Mouse (Mus musculus): ENCODE measurements around the gene Sema4g. TPM values are rescaled to one million over a fixed set of nuclear protein-coding genes. Genes with fewer than 3 reads are reported as not detected.

The Sema4g gene
- total and polyA plus RNA-seq, 2 experiments from 2014 or later = 12.1 to 54.7 TPM

DNA sequence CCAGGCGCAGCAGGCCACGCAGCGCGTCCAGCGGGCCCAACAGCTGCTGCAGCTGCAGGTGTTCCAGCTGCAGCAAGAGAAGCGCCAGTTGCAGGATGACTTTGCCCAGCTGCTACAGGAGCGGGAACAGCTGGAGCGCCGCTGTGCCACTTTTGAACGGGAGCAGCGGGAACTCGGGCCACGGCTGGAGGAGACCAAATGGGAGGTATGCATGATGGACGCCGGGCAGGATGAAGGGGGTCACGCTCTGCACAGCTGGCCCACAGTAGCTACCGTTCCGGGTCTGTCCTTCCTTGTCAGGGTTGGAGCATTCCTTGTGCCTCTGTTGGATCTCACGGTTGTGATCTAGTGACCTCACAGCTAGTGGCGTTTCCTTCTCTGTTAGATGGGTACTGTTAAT lies 35.9 kb downstream of the Sema4g start:
- no peak for DNase-seq
- H3K4me2 ChIP-seq (ENCODE audit: low read depth) = no peak overlapping the region
- ATAC-seq = no peak

DNA sequence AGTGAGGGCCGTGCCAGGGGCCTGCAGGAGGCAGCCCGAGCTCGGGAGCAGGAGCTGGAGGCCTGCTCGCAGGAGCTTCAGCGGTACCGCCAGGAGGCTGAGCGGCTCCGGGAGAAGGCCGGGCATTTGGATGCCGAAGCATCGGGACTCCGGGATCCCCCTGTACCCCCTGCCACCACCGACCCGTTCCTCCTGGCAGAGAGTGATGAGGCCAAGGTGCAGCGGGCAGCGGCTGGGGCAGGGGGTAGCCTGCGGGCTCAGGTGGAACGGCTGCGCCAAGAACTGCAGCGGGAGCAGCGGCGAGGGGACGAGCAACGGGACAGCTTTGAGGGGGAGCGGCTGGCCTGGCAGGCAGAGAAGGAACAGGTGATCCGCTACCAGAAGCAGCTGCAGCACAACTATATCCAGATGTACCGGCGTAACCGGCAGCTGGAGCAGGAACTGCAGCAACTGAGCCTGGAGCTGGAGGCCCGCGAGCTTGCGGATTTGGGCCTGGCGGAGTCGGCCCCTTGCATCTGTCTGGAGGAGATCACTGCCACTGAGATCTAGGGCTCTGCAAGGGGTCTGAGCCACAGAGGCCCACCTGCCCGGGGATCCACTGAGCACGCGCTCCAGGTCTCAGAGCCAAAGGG lies 37.2 kb downstream of the Sema4g start:
- 93% methylated on average over 37 of the region's 37 CpGs for WGBS
- H3K4me3 ChIP-seq (ENCODE audit: low read depth, low read length) = no peak overlapping the region
- no peak overlapping the region for H3K4me2 ChIP-seq (ENCODE audit: low read depth)
- DNase-seq = no peak
- no peaks in the 10 kb centered on the region for H3K9me3 ChIP-seq (ENCODE audit: low read length)
- 0 out of 2 replicates have a peak, but pooled peaks cover 5% of the 10 kb centered on the region for H3K4me1 ChIP-seq (ENCODE audit: insufficient read depth)
- no peak for ATAC-seq
- no peaks in the 10 kb centered on the region for H3K27me3 ChIP-seq (ENCODE audit: insufficient read depth, low read length)
- no peak overlapping the region for H3K27ac ChIP-seq (ENCODE audit: low read depth, low read length)
- peaks cover 29% of the 10 kb centered on the region for H3K36me3 ChIP-seq (ENCODE audit: insufficient read depth)
- no peak for TF ChIP-seq CTCF (IDR thresholded peaks at IDR 0.05; ENCODE audit: low read depth)
- no peak overlapping the region for H3K9ac ChIP-seq

More for the DNA sequence above, 35.9 kb downstream of the Sema4g start:
- no peak overlapping the region for H3K27ac ChIP-seq (ENCODE audit: low read depth, low read length)
- 91% methylated on average over 20 of the region's 20 CpGs for WGBS
- H3K27me3 ChIP-seq (ENCODE audit: insufficient read depth, low read length) = no peaks in the 10 kb centered on the region
- no peaks in the 10 kb centered on the region for H3K4me1 ChIP-seq (ENCODE audit: insufficient read depth)
- no peak overlapping the region for H3K9ac ChIP-seq
- no peak overlapping the region for H3K4me3 ChIP-seq (ENCODE audit: low read depth, low read length)
- no peaks in the 10 kb centered on the region for H3K9me3 ChIP-seq (ENCODE audit: low read length)
- peaks cover 29% of the 10 kb centered on the region for H3K36me3 ChIP-seq (ENCODE audit: insufficient read depth)
- TF ChIP-seq CTCF (IDR thresholded peaks at IDR 0.05; ENCODE audit: low read depth) = no peak

DNA sequence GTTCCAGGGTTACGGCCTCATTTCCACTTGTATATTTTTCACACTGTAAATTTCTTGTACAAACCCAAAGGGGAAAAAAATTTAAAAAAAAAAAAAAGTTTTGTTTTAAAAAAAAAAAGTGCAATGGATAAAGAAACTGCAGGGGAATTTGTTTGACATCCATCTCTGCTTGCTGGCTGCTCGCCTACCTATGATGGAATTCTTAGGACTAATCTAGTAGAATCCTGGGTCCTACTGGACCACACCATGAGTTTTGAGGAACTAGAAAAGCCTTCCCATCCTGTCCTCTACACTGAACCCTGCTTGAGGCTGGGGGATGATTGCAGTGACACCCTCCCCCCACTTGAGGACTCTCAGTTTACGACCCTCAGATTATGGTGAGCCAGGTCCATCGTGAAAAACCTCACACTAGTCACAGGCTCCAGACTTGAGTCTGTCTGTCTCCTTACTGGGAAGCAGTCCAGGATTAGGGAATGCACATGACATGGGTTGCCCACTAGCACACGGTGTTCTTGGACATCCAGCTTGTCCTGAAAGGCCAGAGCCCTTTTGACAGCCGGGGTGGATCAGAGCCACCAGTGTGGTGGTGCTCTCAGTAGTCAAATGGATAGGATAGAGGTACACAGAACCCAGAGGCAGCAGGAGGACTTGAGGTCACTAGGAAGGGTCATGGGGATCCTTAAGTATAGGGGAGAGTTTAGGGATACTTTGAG lies 38.2 kb downstream of the Sema4g start:
- Histone ChIP-seq H3K27ac (ENCODE audit: low read depth, low read length) (no peak overlapping the region), H3K4me2 (ENCODE audit: low read depth) (no peak overlapping the region), H3K4me3 (ENCODE audit: low read depth, low read length) (no peak overlapping the region), H3K9ac (no peak overlapping the region), H3K27me3 (ENCODE audit: insufficient read depth, low read length) (no peaks in the 10 kb centered on the region), H3K4me1 (ENCODE audit: insufficient read depth) (0 out of 2 replicates have a peak, but pooled peaks cover 5% of the 10 kb centered on the region), H3K36me3 (ENCODE audit: insufficient read depth) (peaks cover 29% of the 10 kb centered on the region), H3K9me3 (ENCODE audit: low read length) (no peaks in the 10 kb centered on the region)
- whole genome bisulfite sequencing = 82% methylated on average over 6 of the region's 6 CpGs
- ATAC-seq = no peak
- no peak for TF ChIP-seq CTCF (IDR thresholded peaks at IDR 0.05; ENCODE audit: low read depth)
- no peak for DNase-seq

DNA sequence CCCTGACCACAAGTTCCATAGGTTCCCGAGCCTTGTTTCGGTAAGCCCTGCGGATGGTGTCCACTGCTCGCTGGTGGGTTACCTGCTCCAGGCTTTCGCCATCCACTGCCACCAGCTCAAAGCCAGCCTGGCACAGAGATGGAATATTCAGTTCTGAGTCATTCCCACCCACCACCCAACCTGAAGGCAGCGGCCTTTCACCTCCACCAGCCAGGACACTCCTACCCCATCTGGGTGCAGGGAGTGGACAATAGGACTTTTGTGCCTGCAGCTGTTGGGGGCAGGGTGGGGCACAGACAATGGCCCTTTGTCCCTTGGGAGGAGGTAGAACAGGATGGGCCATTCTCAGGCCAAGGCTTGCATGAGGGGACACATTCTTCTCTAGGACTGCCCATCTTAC lies 38.9 kb downstream of the Sema4g start:
- H3K27ac ChIP-seq (ENCODE audit: low read depth, low read length) = no peak overlapping the region
- 83% methylated on average over 6 of the region's 6 CpGs for WGBS
- H3K9me3 ChIP-seq (ENCODE audit: low read length) = no peaks in the 10 kb centered on the region
- 0 out of 2 replicates have a peak, but pooled peaks cover 5% of the 10 kb centered on the region for H3K4me1 ChIP-seq (ENCODE audit: insufficient read depth)
- TF ChIP-seq CTCF (IDR thresholded peaks at IDR 0.05; ENCODE audit: low read depth) = no peak
- ATAC-seq = no peak
- H3K4me2 ChIP-seq (ENCODE audit: low read depth) = no peak overlapping the region
- no peak overlapping the region for H3K9ac ChIP-seq
- no peak for DNase-seq
- no peaks in the 10 kb centered on the region for H3K27me3 ChIP-seq (ENCODE audit: insufficient read depth, low read length)
- peaks cover 29% of the 10 kb centered on the region for H3K36me3 ChIP-seq (ENCODE audit: insufficient read depth)
- no peak overlapping the region for H3K4me3 ChIP-seq (ENCODE audit: low read depth, low read length)

DNA sequence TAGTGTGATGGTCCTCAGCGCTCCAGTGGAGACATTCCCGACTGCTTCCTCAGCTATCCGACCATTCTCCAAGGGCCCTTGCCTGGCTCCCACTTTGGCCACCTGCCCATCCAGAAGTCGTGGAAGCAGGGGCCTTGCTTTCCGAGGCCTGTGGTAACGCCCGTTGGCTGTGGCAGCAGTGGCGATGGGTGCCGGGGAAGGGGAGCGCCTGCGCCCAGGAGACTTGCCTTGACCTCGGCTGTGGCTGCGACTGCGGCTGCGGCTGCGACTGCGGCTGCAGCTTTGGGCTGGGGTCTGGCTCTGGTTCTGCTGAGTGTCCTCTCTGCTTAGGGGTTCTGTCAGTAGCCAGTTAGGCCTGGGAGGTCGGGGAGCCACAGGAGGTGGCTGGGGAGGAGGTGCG lies 39.8 kb downstream of the Sema4g start:
- no peaks in the 10 kb centered on the region for H3K27me3 ChIP-seq (ENCODE audit: insufficient read depth, low read length)
- no peaks in the 10 kb centered on the region for H3K9me3 ChIP-seq (ENCODE audit: low read length)
- H3K36me3 ChIP-seq (ENCODE audit: insufficient read depth) = peaks cover 26% of the 10 kb centered on the region
- 63% methylated on average over 19 of the region's 19 CpGs for WGBS
- no peak overlapping the region for H3K9ac ChIP-seq
- DNase-seq = no peak
- TF ChIP-seq CTCF (IDR thresholded peaks at IDR 0.05; ENCODE audit: low read depth) = no peak
- no peak overlapping the region for H3K4me2 ChIP-seq (ENCODE audit: low read depth)
- no peak for ATAC-seq
- H3K27ac ChIP-seq (ENCODE audit: low read depth, low read length) = no peak overlapping the region
- no peak overlapping the region for H3K4me3 ChIP-seq (ENCODE audit: low read depth, low read length)
- H3K4me1 ChIP-seq (ENCODE audit: insufficient read depth) = 0 out of 2 replicates have a peak, but pooled peaks cover 5% of the 10 kb centered on the region

DNA sequence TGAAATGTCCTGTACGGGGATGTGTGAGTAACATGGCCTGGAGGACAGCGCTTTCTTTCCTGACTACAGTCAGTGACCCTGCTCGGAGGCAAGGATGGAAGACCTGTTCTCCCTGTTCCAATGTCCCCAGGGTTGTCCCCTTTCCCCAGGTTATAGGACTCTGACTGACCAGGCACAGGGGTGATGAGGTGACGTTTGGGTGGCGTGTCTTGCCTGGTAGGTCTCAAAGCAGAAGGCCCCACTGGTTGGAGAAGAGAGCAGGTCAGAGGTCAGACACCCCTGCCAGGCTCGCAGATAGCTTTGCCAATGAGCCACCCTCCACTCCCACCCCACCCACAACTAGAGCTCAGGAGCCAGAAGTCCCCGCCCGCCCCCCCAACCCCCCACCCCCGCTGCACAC lies 40.7 kb downstream of the Sema4g start:
- no peak for DNase-seq
- no peak overlapping the region for H3K9ac ChIP-seq
- H3K27me3 ChIP-seq (ENCODE audit: insufficient read depth, low read length) = no peaks in the 10 kb centered on the region
- no peak for TF ChIP-seq CTCF (IDR thresholded peaks at IDR 0.05; ENCODE audit: low read depth)
- no peaks in the 10 kb centered on the region for H3K9me3 ChIP-seq (ENCODE audit: low read length)
- H3K27ac ChIP-seq (ENCODE audit: low read depth, low read length) = no peak overlapping the region
- H3K36me3 ChIP-seq (ENCODE audit: insufficient read depth) = peaks cover 24% of the 10 kb centered on the region
- no peak overlapping the region for H3K4me2 ChIP-seq (ENCODE audit: low read depth)
- no peak for ATAC-seq
- H3K4me3 ChIP-seq (ENCODE audit: low read depth, low read length) = no peak overlapping the region
- 65% methylated on average over 9 of the region's 9 CpGs for WGBS
- H3K4me1 ChIP-seq (ENCODE audit: insufficient read depth) = 0 out of 2 replicates have a peak, but pooled peaks cover 5% of the 10 kb centered on the region

DNA sequence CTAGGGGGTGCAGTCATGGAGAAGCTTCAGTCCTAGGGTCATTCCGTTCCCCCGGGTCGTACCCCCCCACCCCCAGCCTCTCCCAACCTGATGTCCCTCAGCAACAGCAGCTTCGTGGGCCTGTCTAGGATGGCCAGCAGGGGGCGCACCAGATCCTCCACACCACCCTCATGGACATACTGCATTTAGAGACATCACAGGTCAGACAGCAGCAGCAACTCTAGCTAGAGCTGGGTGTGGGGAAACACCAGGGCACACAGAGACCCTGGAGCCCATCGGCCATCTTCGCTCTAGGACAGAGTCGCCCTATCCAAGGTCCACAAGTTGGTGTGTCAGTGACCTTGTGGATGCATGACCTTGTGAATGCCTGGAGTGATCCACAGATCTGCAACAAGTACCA lies 41.2 kb downstream of the Sema4g start:
- Histone ChIP-seq H3K9me3 (ENCODE audit: low read length) (no peaks in the 10 kb centered on the region), H3K36me3 (ENCODE audit: insufficient read depth) (peaks cover 20% of the 10 kb centered on the region), H3K4me2 (ENCODE audit: low read depth) (no peak overlapping the region), H3K4me3 (ENCODE audit: low read depth, low read length) (no peak overlapping the region), H3K9ac (no peak overlapping the region), H3K4me1 (ENCODE audit: insufficient read depth) (0 out of 2 replicates have a peak, but pooled peaks cover 5% of the 10 kb centered on the region), H3K27ac (ENCODE audit: low read depth, low read length) (no peak overlapping the region), H3K27me3 (ENCODE audit: insufficient read depth, low read length) (no peaks in the 10 kb centered on the region)
- TF ChIP-seq CTCF (IDR thresholded peaks at IDR 0.05; ENCODE audit: low read depth) = peak; percentile 79
- ATAC-seq = peak; percentile 36
- WGBS = 35% methylated on average over 8 of the region's 8 CpGs
- DNase-seq = no peak

Data from forebrain, postnatal 0 days (tissue).